Mouse (Mus musculus): Measurements from ENCODE around the gene Igsf9. TPM values are rescaled to one million over a fixed set of nuclear protein-coding genes. Genes with fewer than 3 reads are reported as not detected.

Gene Igsf9
- total and polyA plus RNA-seq, 3 experiments = 0.12 to 0.38 TPM; not detected in 1

GRCm38 (mm10) chr1:172514213-172514529 is 32.6 kb downstream of the Igsf9 start:
- Histone ChIP-seq H3K4me1 (ENCODE audit: control insufficient read depth in 1 of 2, insufficient read depth in 2 of 2, low read length in 2 of 2) (peaks cover 8 to 26% of the 10 kb centered on the region in 2 experiments), H3K79me2 (ENCODE audit: control insufficient read depth, insufficient read depth, low read length, poor library complexity) (no peaks in the 10 kb centered on the region; the same call in 1 of the 2 replicates), H3K27me3 (ENCODE audit: control insufficient read depth in 1 of 2, insufficient read depth in 2 of 2, low read length in 2 of 2) (no peaks in the 10 kb centered on the region), H3K4me3 (ENCODE audit: control insufficient read depth in 1 of 2, insufficient read depth in 1 of 2, low read depth in 2 of 2, low read length in 2 of 2) (peak overlapping the region; percentile 6 to 57; a peak in 3 of 4 replicates), H3K9ac (ENCODE audit: control insufficient read depth, low read depth, low read length, poor library complexity, severe bottlenecking) (peak overlapping the region; percentile 43), H3K9me3 (replicated peaks; ENCODE audit: insufficient read depth, low read length) (no peaks in the 10 kb centered on the region), H3K27ac (ENCODE audit: control insufficient read depth, low read depth, low read length) (peak overlapping the region; percentile 60), H3K36me3 (ENCODE audit: control insufficient read depth in 1 of 2, insufficient read depth in 2 of 2, low read length in 2 of 2) (peaks cover 0 to 12% of the 10 kb centered on the region in 2 experiments; a peak in 2 of 4 replicates)
- TF ChIP-seq ZMIZ1 (IDR thresholded peaks at IDR 0.05; ENCODE audit: low read depth, low read length) (peak; percentile 47; the same call in 1 of the 2 replicates), RCOR1 (IDR thresholded peaks at IDR 0.05; ENCODE audit: low read depth, low read length) (no peak), NELFE (IDR thresholded peaks at IDR 0.05; ENCODE audit: low read depth, low read length) (no peak; the same call in 1 of the 2 replicates), ZNF384 (IDR thresholded peaks at IDR 0.05; ENCODE audit: low read depth, low read length) (no peak), TAL1 (IDR thresholded peaks at IDR 0.05; ENCODE audit: low read length) (no peak), MAZ (IDR thresholded peaks at IDR 0.05; ENCODE audit: low read depth, low read length) (no peak), SIN3A (IDR thresholded peaks at IDR 0.05; ENCODE audit: low read length) (no peak), CTCF (IDR thresholded peaks at IDR 0.05 in 2 of 3, conservative IDR thresholded peaks at IDR 0.05 in 1 of 3; ENCODE audit: control insufficient read depth in 1 of 3, insufficient read depth in 1 of 3, low read depth in 2 of 3, low read length in 3 of 3, poor library complexity in 1 of 3, severe bottlenecking in 1 of 3) (no peak), POLR2A (IDR thresholded peaks at IDR 0.05; ENCODE audit: control insufficient read depth in 1 of 2, insufficient read depth in 1 of 2, low read depth in 1 of 2, low read length in 2 of 2, poor library complexity in 1 of 2) (peak in 1 of 2 experiments; percentile 43; a peak in 1 of 4 replicates), E2F4 (IDR thresholded peaks at IDR 0.05; ENCODE audit: borderline replicate concordance, low read depth, low read length) (no peak), GATA1 (IDR thresholded peaks at IDR 0.05; ENCODE audit: low read depth, low read length) (no peak), CHD2 (IDR thresholded peaks at IDR 0.05; ENCODE audit: low read length) (no peak), RAD21 (IDR thresholded peaks at IDR 0.05; ENCODE audit: low read depth, low read length) (no peak), EP300 (IDR thresholded peaks at IDR 0.05; ENCODE audit: low read depth in 1 of 2, low read length in 2 of 2) (no peak; a peak in 1 of 4 replicates), POLR2AphosphoS5 (IDR thresholded peaks at IDR 0.05; ENCODE audit: borderline replicate concordance, low read depth, low read length) (no peak)
- DNase-seq (ENCODE audit: low read depth, low spot score) = no peak

- H3K9ac ChIP-seq (ENCODE audit: control insufficient read depth, low read depth, low read length, poor library complexity, severe bottlenecking) = peak overlapping the region; percentile 43
- H3K4me3 ChIP-seq (ENCODE audit: control insufficient read depth in 1 of 2, insufficient read depth in 1 of 2, low read depth in 2 of 2, low read length in 2 of 2) = peak overlapping the region in 1 of 2 experiments; percentile 57; a peak in 2 of 4 replicates
Measured at GRCm38 (mm10) chr1:172514551-172515268, 33.1 kb downstream of the Igsf9 start.

More at GRCm38 (mm10) chr1:172514551-172515268, 33.1 kb downstream of the Igsf9 start:
- H3K4me1 ChIP-seq (ENCODE audit: control insufficient read depth in 1 of 2, insufficient read depth in 2 of 2, low read length in 2 of 2) = peaks cover 8 to 23% of the 10 kb centered on the region in 2 experiments
- peaks cover 0 to 12% of the 10 kb centered on the region in 2 experiments; a peak in 2 of 4 replicates for H3K36me3 ChIP-seq (ENCODE audit: control insufficient read depth in 1 of 2, insufficient read depth in 2 of 2, low read length in 2 of 2)
- peak overlapping the region; percentile 60 for H3K27ac ChIP-seq (ENCODE audit: control insufficient read depth, low read depth, low read length)
- TF ChIP-seq CTCF (IDR thresholded peaks at IDR 0.05 in 2 of 3, conservative IDR thresholded peaks at IDR 0.05 in 1 of 3; ENCODE audit: control insufficient read depth in 1 of 3, insufficient read depth in 1 of 3, low read depth in 2 of 3, low read length in 3 of 3, poor library complexity in 1 of 3, severe bottlenecking in 1 of 3) (no peak), MYC (IDR thresholded peaks at IDR 0.05; ENCODE audit: low read depth, low read length) (0 out of 2 replicates have a peak, but pooled peaks have one; percentile 1), CHD1 (IDR thresholded peaks at IDR 0.05; ENCODE audit: low read depth, low read length) (0 out of 2 replicates have a peak, but pooled peaks have one; percentile 43), RAD21 (IDR thresholded peaks at IDR 0.05; ENCODE audit: low read depth, low read length) (no peak), MAFK (IDR thresholded peaks at IDR 0.05; ENCODE audit: borderline replicate concordance, low read depth, low read length) (no peak), ELF1 (IDR thresholded peaks at IDR 0.05; ENCODE audit: low read depth, low read length) (no peak)
- no peaks in the 10 kb centered on the region for H3K9me3 ChIP-seq (replicated peaks; ENCODE audit: insufficient read depth, low read length)
- no peak for DNase-seq (ENCODE audit: low read depth, low spot score)
- no peaks in the 10 kb centered on the region; the same call in 1 of the 2 replicates for H3K79me2 ChIP-seq (ENCODE audit: control insufficient read depth, insufficient read depth, low read length, poor library complexity)
- H3K27me3 ChIP-seq (ENCODE audit: control insufficient read depth in 1 of 2, insufficient read depth in 2 of 2, low read length in 2 of 2) = no peaks in the 10 kb centered on the region
